Mouse (Mus musculus) T-helper 1 cell (primary cell): ENCODE measurements around the gene Ntn1.

Experiments
- in situ Hi-C: fragments of 300-600 bp; cut with MboI, MseI; formaldehyde crosslinking; loops from one replicate; pipeline ENCODE4 v1.15.1; 2025; ENCODE audit warnings: high pct_unique_total_duplicates

Gene Ntn1

GRCm38 (mm10) chr11:68400727-68401219 lies at the start of gene Ntn1:
Ntn1 (minus strand) TSS chr11:68400823.
- in situ Hi-C loops, result loop anchor here (5.0 to 25.0 kb wide), 2 partner anchors 162 to 403 kb away; partner anchors contain the start of gene Mfsd6l

GRCm38 (mm10) chr11:68448356-68448755 lies 47.7 kb upstream of the Ntn1 start:
- in situ Hi-C loops, result no loop called here

DNA sequence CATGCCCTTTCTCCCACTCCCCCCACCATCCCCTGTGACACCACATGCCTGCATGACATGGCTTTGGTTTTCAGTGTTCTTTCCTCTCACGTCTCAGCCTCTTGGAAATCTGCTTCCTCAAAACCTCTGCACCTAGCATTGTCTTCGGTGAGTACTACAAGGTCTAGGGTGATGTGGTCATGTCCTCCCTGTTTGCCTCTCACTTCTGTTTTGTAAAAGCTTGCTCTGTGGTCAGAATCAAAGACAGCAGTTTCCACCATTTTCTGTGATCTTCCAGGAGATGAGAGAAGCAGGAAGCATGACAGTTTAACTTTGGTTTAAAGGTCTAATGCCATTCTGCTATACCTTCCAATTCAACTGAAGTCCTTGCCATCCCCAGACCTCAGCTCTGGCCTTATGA lies 46.6 kb upstream of the Ntn1 start:
- in situ Hi-C loops, result no loop called here

DNA sequence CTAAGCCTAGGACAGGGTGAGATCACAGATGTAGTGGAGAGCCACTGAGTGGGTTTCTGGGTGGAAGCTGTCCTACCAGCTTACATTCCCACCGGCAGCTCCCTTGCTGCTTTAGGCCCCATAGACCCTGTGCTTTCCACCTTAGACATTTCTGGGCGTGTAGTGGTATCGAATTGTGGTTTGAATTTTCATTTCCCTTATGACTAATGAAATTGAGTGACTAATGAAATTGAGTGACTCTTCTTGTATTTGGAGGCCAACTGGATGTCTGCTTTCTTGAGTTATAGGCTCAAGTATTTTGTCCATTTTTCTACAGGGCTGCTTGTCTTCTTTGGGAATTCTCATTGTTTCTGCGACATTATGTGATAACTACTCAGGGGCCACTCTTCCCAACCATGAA lies 45.9 kb upstream of the Ntn1 start:
- in situ Hi-C loops, result no loop called here

DNA sequence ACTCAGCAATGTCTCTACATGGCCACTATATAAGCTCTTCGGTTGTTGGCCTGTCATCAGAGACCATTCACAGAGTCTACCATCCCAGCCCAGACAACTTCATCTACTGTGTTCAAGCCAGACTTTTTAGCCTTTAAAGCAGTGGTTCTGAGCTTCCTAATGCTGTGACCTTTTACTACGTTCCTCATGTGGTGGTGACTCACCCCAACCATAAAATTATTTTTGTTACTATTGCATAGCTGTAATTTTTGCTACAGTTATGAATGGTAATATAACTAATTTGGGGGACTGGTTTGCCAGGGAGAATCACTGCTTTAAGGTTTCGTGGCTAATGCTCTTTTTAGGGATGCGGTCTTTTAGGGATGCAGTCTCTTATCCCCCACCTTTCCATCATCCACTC lies 45.3 kb upstream of the Ntn1 start:
- in situ Hi-C loops, result no loop called here

DNA sequence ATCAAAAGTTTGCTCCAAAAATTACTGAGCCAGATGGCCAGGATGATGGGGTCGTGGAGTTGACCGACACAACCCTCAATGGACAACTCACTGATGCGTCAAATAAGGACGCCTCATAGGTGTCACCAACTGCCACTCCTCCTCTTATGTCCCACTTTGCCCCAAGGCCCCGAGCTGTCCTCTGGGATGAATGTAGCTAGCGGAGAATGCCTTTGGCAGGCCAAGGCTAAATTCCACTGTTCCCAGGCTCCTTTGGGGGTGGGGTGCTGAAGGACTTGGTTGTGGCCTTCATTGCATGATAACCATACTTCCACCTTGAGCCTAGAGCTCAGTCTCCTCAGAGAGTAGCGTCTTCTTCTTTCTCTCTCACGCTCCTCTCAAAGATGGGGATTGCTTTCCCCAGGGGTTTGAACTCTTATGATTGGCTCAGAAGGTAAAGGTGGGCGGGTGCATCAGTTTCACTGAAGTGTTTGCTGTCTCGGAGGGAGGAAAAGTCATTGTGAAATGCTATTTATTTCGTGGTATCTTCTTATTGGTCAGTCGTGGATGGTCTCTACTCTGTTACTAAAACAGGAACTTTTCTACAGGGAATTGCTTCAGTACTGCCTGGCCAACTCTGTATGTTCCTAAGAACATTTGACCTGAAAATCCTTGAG lies 42.5 kb upstream of the Ntn1 start:
- in situ Hi-C loops, result no loop called here

DNA sequence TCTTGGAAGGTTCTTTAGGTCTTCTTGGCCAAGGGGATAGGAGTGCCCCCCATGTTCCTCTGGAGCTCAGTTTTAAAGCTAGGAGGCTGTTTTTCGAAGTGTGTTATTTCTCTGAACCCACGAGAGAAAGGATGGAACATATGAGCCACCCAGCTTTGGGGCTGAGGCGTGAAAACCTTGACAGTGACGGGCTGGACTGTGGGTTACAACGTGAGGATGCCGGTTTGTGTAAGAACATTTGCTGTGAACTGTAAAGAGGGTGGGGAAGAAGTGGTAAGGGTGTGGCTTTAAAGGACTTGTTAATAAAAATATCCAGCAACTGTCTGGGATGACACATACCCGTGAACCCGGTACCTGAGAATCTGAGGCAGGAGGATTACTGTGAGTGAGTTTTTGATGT lies 41.7 kb upstream of the Ntn1 start:
- in situ Hi-C loops, result no loop called here

DNA sequence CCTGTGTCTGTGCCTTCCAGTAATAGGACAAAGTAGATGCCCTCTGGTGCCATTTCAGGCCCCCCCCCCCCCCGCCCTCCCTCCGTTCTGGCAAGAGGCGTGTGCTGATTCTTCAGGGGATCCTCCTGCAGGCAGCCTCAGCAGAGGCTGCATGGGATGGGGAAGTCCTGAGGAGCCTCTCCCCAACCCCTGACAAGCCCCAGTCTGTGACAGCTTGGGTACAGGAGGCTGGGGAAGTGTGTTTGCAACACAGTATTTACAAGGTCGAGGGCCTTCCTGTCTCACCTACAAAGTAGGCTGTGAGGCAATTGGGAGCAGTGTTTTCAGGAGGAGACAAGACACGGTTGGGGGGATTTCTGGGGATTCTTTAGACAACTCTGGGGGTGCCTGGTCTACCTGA lies 40.3 kb upstream of the Ntn1 start:
- in situ Hi-C loops, result no loop called here

- in situ Hi-C loops, result no loop called here
These were observed 39.5 kb upstream of the Ntn1 start for GRCm38 (mm10) chr11:68440100-68440499.

GRCm38 (mm10) chr11:68436376-68436775 lies 35.8 kb upstream of the Ntn1 start:
- in situ Hi-C loops, result loop anchor here (5.0 to 10.0 kb wide), 2 partner anchors 36 to 658 kb away; partner anchors contain the start of gene Per1

GRCm38 (mm10) chr11:68435601-68436000 lies 35.0 kb upstream of the Ntn1 start:
- in situ Hi-C loops, result loop anchor here (5.0 to 10.0 kb wide), 2 partner anchors 37 to 659 kb away; partner anchors contain the start of gene Per1

DNA sequence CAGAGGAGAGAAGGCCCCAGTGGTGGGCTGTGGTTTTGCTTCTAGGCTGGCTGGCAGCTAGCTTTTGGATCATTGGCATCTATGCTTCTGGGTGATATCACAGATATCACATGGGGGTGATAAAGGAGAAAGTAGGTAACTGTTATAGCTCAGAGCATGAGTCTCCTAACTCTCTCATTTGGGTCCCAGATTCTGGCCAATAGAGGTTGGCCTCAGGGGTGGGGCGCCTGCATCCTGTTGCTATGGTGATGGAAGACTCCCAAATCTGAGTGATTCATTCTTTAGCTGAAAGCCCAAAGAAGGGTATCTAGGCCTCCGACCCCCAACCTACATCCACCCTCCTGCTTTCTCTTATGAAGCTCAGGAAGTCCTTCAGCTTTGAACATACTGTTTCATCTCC lies 34.1 kb upstream of the Ntn1 start:
- in situ Hi-C loops, result loop anchor here (5.0 to 10.0 kb wide), 2 partner anchors 38 to 660 kb away; partner anchors contain the start of gene Per1

DNA sequence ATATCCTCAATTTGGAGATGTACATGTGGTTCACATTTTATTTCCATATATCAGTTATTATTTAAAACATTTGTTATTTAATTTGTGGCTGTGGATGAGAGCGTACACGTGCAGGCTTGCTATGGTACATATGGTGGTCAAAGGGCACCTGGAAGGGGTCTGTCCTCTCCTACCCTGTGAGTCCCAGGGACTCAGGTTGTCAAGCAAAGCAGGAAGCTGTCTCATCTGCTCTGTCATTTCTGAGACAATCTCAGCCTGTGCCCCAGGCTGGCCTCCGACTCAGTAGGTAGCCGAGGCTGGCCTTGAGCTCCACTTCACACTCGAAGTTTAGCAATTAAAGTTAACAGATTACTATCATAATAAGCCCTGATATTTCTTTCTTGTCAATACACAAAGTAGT lies 32.9 kb upstream of the Ntn1 start:
- in situ Hi-C loops, result loop anchor here (10.0 kb wide), 1 partner anchor 661 kb away; the partner anchor contains the start of gene Per1

DNA sequence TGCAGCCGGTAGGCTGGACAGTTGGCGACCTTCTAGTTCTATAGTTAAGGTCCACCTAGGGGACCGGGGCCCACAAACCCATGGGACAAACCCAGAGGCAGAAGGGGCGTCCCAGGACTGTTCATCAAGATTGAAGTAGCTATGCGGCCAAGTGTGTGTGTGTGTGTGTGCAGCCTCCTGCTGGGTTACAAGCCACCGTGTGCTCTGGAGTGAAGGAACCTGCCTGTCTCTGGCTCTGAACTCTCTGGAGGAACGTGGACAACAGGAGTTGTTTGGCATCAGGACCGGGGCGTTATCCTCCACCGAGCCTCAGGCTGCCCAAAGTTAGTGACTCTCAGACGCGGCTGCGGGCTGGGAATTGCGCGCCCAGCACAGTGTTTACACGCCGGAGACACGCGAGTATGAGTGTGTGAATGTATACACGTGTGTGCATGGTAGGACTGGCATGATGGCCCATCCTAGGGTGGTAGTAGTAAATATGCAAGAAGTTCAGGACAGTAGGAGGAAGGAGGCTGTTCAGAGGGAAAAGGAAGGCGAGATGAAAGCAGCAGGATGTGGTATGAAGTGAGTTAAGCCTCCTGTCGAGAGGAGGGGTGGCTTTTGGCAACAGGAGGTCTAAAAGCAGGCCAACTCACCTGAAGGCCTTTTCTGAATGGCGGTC lies 31.9 kb upstream of the Ntn1 start:
- in situ Hi-C loops, result loop anchor here (10.0 kb wide), 1 partner anchor 662 kb away; the partner anchor contains the start of gene Per1

- in situ Hi-C loops, result loop anchor here (10.0 kb wide), 1 partner anchor 663 kb away; the partner anchor contains the start of gene Per1
These were observed 31.2 kb upstream of the Ntn1 start, which contains the start of gene Pik3r5 for GRCm38 (mm10) chr11:68431699-68432360. Pik3r5 (plus strand) TSS chr11:68432121.

DNA sequence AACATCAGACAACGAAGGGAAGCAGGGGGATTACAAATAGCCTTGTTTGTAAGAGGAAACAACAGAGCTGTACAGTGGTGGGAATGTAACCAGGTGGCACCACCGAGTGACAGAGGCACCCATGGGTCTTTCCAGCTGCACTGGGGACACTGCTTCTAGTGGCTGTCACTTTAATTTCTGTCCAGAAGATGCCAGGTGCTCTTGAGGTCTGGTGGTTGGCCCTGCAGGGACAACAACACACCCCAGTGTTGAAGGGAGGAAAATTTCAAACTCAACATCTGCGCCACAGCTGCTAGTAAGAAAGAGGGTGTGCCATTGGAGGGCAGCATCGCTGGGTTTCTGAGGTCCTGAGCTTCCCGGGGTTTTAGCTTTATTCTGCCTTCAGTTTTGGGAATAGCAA lies 30.0 kb upstream of the Ntn1 start:
- in situ Hi-C loops, result loop anchor here (10.0 kb wide), 1 partner anchor 664 kb away; the partner anchor contains the start of gene Per1

- in situ Hi-C loops, result no loop called here
These were observed 26.5 kb upstream of the Ntn1 start for GRCm38 (mm10) chr11:68427083-68427570.

GRCm38 (mm10) chr11:68425492-68426315 lies 25.1 kb upstream of the Ntn1 start:
- in situ Hi-C loops, result no loop called here

DNA sequence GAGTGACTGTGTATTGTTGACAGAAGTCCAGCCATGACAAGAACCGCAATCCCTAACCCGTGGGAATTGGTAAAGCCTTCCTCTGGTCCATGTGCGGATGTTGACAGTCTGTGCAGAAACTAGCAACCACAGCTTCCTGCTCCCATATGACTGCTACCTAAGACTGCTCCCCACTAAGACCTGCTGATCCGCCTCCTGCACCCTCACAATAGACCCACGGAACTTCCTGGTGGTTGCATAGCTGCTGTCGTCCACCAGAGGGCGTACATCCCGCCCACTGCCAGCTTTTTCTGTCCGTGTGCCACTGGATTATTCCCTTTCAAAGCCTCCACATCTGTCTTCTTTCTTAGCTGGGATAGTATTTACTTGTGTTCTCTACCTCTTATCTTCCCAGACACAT lies 17.2 kb upstream of the Ntn1 start:
- in situ Hi-C loops, result loop anchor here (10.0 to 25.0 kb wide), 2 partner anchors 144 to 1827 kb away; partner anchors contain the start of gene Mfsd6l

GRCm38 (mm10) chr11:68417001-68417400 lies 16.4 kb upstream of the Ntn1 start:
- in situ Hi-C loops, result loop anchor here (10.0 to 25.0 kb wide), 2 partner anchors 145 to 1828 kb away; partner anchors contain the start of gene Mfsd6l

DNA sequence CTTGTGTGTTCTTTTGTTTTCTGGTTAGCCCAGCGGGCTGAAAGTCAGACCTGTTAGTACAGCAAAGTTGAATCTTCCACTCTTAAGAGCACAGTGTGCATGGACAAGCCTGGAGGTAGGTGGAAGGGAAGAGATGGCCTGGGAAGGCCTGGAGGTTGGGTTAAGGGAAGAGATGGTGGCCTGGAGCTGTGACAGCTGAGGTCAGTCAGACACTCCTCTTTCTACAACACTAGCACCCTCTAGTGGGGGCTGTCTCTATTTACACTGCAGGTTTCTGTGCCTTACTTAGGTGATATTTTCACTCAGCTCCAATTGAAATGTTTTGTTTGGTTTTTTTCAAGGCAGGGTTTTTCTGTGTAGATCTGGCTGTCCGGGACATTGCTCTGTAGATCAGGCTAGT lies 7.5 kb upstream of the Ntn1 start:
- in situ Hi-C loops, result loop anchor here (25.0 kb wide), 1 partner anchor 154 kb away; the partner anchor contains the start of gene Mfsd6l
